Comparison of ENCODE assay signal across 25 mouse cellular contexts in genomic region chr15:26834415-26834814, GRCm38 (mm10).
DNase-seq lines count a peak whose midpoint lies in the region; ATAC-seq and TF ChIP-seq lines count a peak whose summit lies in the region.
"Had no signal": no experiment of that assay in that cellular context is flagged by ENCODE, and none has a peak within 500 bp of the region (broad histone marks: within the 10 kb centered on the region; RNA-seq: fewer than 3 reads in every experiment).

No protein-coding gene starts in this region.

- no peaks in the 10 kb centered on the region for H3K9me3 ChIP-seq in heart, embryonic 15.5 days (replicated peaks)
- H3K9me3 ChIP-seq: embryonic facial prominence, embryonic 12.5 days; forebrain, embryonic 13.5 days; hindbrain, embryonic 10.5 days; limb, embryonic 10.5 days; liver, embryonic 15.5 days; lung, embryonic 15.5 days had no signal

- 51% methylated on average over 5 of the region's 5 CpGs for WGBS in kidney, adult 2 months
- 42% methylated on average over 5 of the region's 5 CpGs for WGBS in heart, embryonic 15.5 days
- 91% methylated on average over 5 of the region's 5 CpGs for WGBS in thymus, adult 2 months

- H3K9ac ChIP-seq in heart, embryonic 15.5 days, result no peak overlapping the region
- H3K9ac ChIP-seq: embryonic facial prominence, embryonic 12.5 days; forebrain, embryonic 13.5 days; liver, embryonic 15.5 days; lung, embryonic 15.5 days had no signal

- H3K36me3 ChIP-seq in kidney, adult 2 months (ENCODE audit: control insufficient read depth, insufficient read depth, low read length), result no peaks in the 10 kb centered on the region
- H3K36me3 ChIP-seq in heart, embryonic 15.5 days, result no peaks in the 10 kb centered on the region
- H3K36me3 ChIP-seq in thymus, adult 2 months (ENCODE audit: control insufficient read depth, insufficient read depth, low read length), result no peaks in the 10 kb centered on the region
- H3K36me3 ChIP-seq: embryonic facial prominence, embryonic 12.5 days; hindbrain, embryonic 10.5 days; limb, embryonic 10.5 days; liver, embryonic 15.5 days; lung, embryonic 15.5 days had no signal

- peak; percentile 8 to 19 for DNase-seq in adrenal gland, postnatal 36 days
- no peak for DNase-seq in adrenal gland, adult 18-20 months (ENCODE audit: low spot score in 2 of 2)
- DNase-seq in kidney, adult 2 months, result peak; percentile 42
- DNase-seq in kidney, postnatal 25 days, result no peak
- DNase-seq in thymus, adult 2 months, result no peak
- DNase-seq: cerebellum, adult 2 months; cerebellum, postnatal 25 days; gastrocnemius, adult 2 months; liver; lung, postnatal 4 days; midbrain, embryonic 14.5 days; right cerebral cortex, postnatal 14 days had no signal

- TF ChIP-seq CTCF in kidney, adult 2 months (conservative IDR thresholded peaks at IDR 0.05; ENCODE audit: insufficient read depth, insufficient read length, low read depth, low read length), result no peak
- TF ChIP-seq CTCF in embryonic fibroblast, embryonic 13.5 days (IDR thresholded peaks at IDR 0.05; ENCODE audit: borderline replicate concordance, insufficient read depth, low read length), result no peak
- no peak for TF ChIP-seq CTCF in thymus, adult 2 months (IDR thresholded peaks at IDR 0.05; ENCODE audit: borderline replicate concordance, control insufficient read depth, extremely low read depth, insufficient read depth, low read length, poor library complexity)

- TF ChIP-seq POLR2A in kidney, adult 2 months (IDR thresholded peaks at IDR 0.05; ENCODE audit: low read depth, low read length), result no peak
- TF ChIP-seq POLR2A in embryonic fibroblast, embryonic 13.5 days (IDR thresholded peaks at IDR 0.05; ENCODE audit: low read depth, low read length), result no peak
- no peak for TF ChIP-seq POLR2A in thymus, adult 2 months (IDR thresholded peaks at IDR 0.05; ENCODE audit: control insufficient read depth, extremely low read depth, insufficient read depth, low read length, poor library complexity)

- ATAC-seq in heart, embryonic 15.5 days (replicated peaks; ENCODE audit: insufficient number of reproducible peaks, insufficient read depth, low FRiP score, low read depth), result no peak
- ATAC-seq: CD4-positive, CD25-positive, alpha-beta regulatory T cell, adult 4 months; forebrain, embryonic 13.5 days; hindbrain, postnatal 0 days; intestine, embryonic 16.5 days had no signal

- H3K4me1 ChIP-seq in kidney, adult 2 months (ENCODE audit: control insufficient read depth, insufficient read depth, low read length), result no peaks in the 10 kb centered on the region
- H3K4me1 ChIP-seq in embryonic fibroblast, embryonic 13.5 days (ENCODE audit: control insufficient read depth, insufficient read depth, low read length), result no peaks in the 10 kb centered on the region; the same call in 1 of the 2 replicates
- H3K4me1 ChIP-seq in heart, embryonic 15.5 days (replicated peaks), result no peaks in the 10 kb centered on the region
- no peaks in the 10 kb centered on the region for H3K4me1 ChIP-seq in thymus, adult 2 months (replicated peaks; ENCODE audit: control insufficient read depth, insufficient read depth, low read length)
- H3K4me1 ChIP-seq: forebrain, embryonic 13.5 days; hindbrain, embryonic 10.5 days; liver, embryonic 15.5 days had no signal

- no peak overlapping the region for H3K4me3 ChIP-seq in kidney, adult 2 months (ENCODE audit: insufficient read depth, low read depth, low read length)
- H3K4me3 ChIP-seq in embryonic fibroblast, embryonic 13.5 days (ENCODE audit: insufficient read depth, low read length), result no peak overlapping the region
- H3K4me3 ChIP-seq in heart, embryonic 15.5 days, result no peak overlapping the region
- no peak overlapping the region for H3K4me3 ChIP-seq in thymus, adult 2 months (ENCODE audit: control insufficient read depth, insufficient read depth, low read length)
- H3K4me3 ChIP-seq: embryonic facial prominence, embryonic 12.5 days; erythroblast, embryonic 14.5 days; forebrain, embryonic 13.5 days; gastrocnemius, adult 2 months; hindbrain, embryonic 10.5 days; limb, embryonic 10.5 days; liver, embryonic 15.5 days; lung, embryonic 15.5 days had no signal

- H3K27me3 ChIP-seq in kidney, adult 2 months (replicated peaks; ENCODE audit: control insufficient read depth, insufficient read depth, low read length), result no peaks in the 10 kb centered on the region
- H3K27me3 ChIP-seq in heart, embryonic 15.5 days, result no peaks in the 10 kb centered on the region
- H3K27me3 ChIP-seq in thymus, adult 2 months (ENCODE audit: control insufficient read depth, insufficient read depth, low read length), result no peaks in the 10 kb centered on the region
- H3K27me3 ChIP-seq: embryonic facial prominence, embryonic 12.5 days; forebrain, embryonic 13.5 days; liver, embryonic 15.5 days; lung, embryonic 15.5 days had no signal

- H3K4me2 ChIP-seq in heart, embryonic 15.5 days, result no peak overlapping the region
- H3K4me2 ChIP-seq: embryonic facial prominence, embryonic 12.5 days; forebrain, embryonic 13.5 days; liver, embryonic 15.5 days; lung, embryonic 15.5 days had no signal

- no peak overlapping the region for H3K27ac ChIP-seq in kidney, adult 2 months (ENCODE audit: insufficient read depth, low read depth, low read length)
- H3K27ac ChIP-seq in embryonic fibroblast, embryonic 13.5 days (ENCODE audit: insufficient read depth, low read length), result peak overlapping the region; percentile 67
- H3K27ac ChIP-seq in heart, embryonic 15.5 days, result 0 out of 2 replicates have a peak overlapping the region, but pooled peaks have one; percentile 10
- no peak overlapping the region for H3K27ac ChIP-seq in thymus, adult 2 months (ENCODE audit: control insufficient read depth, insufficient read depth, low read length)
- H3K27ac ChIP-seq: embryonic facial prominence, embryonic 12.5 days; forebrain, embryonic 13.5 days; gastrocnemius, adult 2 months; hindbrain, embryonic 10.5 days; hindbrain, postnatal 0 days; limb, embryonic 10.5 days; liver, embryonic 15.5 days; lung, embryonic 15.5 days; stomach, postnatal 0 days had no signal

Comparison
In these comparisons a context has a peak if more than half of its experiments do, and no peak if none do; other contexts are left out.
1. DNase-seq: peak in adrenal gland, postnatal 36 days (2 of 2) and kidney, adult 2 months (single experiment); none in adrenal gland, adult 18-20 months (0 of 2), kidney, postnatal 25 days (0 of 2) and thymus, adult 2 months (single experiment).
2. H3K27ac ChIP-seq: peak in embryonic fibroblast, embryonic 13.5 days (single experiment) and heart, embryonic 15.5 days (single experiment); none in kidney, adult 2 months (single experiment) and thymus, adult 2 months (single experiment).